Mouse (Mus musculus): ENCODE data around the gene Cryba4.

DNA sequence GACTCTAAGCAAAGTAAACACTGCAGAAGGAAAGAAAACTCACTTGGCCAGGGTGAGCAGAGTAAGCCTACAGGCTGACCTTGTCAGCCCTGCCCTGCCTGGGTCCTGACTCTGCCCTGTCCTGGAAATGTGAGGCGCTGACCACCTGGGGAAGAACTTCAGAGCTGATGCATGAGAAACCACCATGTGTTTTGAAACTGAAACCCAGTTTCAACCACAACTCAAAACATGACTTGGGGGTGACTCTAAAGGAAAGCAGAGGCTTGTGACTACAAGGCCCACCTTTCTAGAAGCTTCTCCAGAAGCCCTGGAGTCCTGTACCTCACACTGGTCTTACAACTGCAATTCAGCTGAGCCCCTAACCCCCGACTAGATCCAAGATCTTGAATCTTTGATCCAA is 20.6 kb upstream of the Cryba4 start:
- no peak for TF ChIP-seq TAL1 (IDR thresholded peaks at IDR 0.05; ENCODE audit: low read length)
- TF ChIP-seq GATA1 (IDR thresholded peaks at IDR 0.05; ENCODE audit: low read length) = no peak

Measured in erythroblast, embryonic 14.5 days (primary cell).